Mouse (Mus musculus) spleen, postnatal 4 days (tissue): Measurements from ENCODE around the gene Txnip.

Experiments used
- DNase-seq, 2 experiments: peaks; one replicate each; pipeline ENCODE4 v3.0.0; 2022; ENCODE audit warnings: low spot score in 2 of 2

Txnip gene

DNA sequence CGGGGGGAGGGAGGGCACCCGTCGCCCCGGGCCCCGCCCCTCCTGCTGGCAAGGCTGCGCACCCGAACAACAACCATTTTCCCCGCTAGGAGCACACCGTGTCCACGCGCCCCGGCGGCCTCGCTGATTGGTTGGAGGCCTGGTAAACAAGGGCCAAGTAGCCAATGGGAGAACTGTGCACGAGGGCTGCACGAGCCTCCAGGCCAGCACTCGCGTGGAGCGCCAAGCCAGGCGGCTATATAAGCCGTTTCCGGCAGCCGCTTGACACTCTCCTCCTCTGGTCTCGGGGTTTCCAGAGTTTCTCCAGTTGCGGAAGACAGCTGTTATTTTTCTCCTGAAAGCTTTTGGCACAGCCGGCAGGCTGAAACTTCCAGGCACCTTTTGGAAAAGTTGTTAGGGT lies at the start of gene Txnip:
Txnip (plus strand) TSS at position 264 of the 400 bp plus-strand sequence.
- peak; percentile 99 to 100 for DNase-seq

DNA sequence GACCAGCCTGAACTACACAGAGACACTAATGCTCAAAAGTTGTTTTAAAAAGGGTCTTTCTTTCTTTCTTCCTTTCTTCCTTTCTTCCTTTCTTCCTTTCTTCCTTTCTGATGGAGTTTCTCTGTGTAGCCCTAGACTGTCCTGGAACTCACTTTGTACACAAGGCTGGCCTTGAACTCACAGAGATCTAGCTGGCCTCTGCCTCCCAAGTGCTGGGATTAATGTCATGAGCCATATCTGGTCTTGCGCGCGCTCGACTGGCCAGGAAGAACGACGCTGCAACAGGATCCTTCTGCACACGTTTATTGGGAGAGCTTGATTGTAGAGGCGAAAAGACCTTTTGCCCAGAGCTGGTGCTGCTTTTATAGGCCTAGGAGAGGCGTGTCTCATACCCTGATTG lies 49.8 kb upstream of the Txnip start:
- DNase-seq = peak in 1 of 2 experiments; percentile 37

DNA sequence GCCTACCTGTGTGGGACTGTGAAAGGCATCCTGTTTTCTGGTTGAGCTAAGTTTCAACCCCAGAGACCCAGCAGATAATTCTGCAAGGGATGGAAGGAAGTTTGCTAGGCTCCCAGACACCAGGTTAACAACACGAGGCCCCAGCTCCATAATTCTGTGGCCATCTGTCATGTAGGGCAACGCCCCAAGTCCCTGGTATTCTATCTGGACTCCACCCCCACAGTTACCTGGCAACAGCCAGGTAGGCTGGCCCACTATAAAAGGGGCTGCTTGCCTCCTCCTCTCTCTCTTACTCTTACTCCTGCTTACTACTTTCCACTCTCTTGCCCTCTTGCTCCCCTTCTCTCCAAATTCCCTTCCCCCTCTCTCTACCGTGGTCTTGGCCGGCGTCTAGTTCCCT lies 37.6 kb upstream of the Txnip start:
- no peak for DNase-seq

DNA sequence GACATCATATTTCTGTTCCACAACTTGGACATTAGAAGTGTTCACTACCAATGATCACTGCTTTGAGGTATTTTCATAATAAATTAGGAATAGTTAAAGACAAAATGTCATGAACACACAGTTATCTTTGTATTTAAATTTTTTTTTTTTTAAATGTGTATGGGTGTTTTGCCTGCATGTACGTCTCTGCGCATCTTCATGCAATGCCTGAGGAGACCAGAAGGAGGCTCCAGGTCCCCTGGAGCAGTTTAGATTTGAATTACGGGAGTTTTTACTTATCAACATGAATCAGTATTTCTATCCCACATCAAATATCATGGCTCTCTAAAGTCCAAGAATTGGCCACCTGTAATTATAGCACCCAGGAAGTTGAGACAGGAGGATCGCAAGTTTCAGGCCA lies 35.6 kb upstream of the Txnip start:
- DNase-seq = no peak

DNA sequence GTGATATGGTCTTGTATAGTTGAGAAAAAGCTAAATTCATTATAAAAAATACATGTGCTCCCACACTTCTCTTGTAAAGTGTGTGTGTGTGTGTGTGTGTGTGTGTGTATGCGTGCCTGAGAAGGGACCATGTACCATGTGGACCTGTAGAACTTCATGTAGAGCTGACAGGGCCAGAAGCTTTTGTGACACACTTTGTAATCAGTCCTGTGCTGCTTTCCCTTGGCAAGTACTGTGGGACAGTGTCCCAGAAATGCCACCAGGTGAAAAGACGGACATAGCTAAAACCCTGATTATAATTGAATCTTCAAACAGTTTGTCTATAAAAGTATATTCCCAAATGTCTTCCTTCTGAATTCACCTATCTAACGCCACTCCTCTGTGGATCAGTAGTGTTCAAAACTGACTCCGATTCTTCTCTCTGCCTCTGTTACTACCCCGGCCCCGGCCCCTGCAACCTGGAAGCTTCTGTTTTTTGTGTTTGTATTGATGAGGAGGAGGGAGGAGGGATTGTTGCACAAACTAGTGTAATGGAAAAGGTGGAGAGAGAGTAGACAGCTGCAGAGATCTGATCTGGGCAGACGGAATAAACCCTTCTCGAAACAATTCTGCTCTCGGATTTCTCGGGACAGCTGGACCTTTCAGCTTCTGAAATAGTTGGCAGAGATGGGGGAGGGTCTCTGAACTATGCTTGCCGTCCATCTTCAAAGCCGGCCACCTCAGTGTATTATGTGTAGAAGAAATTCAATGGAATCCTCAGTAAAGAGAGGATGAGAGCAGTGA lies 33.5 kb upstream of the Txnip start:
- DNase-seq = no peak

DNA sequence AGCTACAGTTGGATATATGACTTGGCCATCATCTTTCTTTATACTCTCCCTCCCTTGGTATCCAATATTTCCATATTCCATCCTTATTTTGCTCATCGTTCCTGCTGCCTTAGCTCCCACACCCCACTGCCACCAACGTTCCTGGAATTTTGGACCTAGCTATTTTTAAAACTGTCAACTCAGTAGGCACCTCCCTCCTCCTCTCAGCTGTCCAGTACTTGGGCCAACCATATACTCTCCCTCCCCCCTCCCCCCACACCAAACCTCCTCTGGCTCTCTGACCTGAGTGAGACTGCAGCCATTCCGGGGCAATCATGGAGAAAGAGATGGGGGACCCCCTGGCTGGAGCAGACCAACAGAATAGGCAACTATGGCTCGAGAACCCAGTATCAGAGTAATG lies 32.8 kb upstream of the Txnip start, which contains the start of gene Hfe2:
Hfe2 (plus strand) TSS at position 259 of the 400 bp plus-strand sequence.
- DNase-seq = no peak

DNA sequence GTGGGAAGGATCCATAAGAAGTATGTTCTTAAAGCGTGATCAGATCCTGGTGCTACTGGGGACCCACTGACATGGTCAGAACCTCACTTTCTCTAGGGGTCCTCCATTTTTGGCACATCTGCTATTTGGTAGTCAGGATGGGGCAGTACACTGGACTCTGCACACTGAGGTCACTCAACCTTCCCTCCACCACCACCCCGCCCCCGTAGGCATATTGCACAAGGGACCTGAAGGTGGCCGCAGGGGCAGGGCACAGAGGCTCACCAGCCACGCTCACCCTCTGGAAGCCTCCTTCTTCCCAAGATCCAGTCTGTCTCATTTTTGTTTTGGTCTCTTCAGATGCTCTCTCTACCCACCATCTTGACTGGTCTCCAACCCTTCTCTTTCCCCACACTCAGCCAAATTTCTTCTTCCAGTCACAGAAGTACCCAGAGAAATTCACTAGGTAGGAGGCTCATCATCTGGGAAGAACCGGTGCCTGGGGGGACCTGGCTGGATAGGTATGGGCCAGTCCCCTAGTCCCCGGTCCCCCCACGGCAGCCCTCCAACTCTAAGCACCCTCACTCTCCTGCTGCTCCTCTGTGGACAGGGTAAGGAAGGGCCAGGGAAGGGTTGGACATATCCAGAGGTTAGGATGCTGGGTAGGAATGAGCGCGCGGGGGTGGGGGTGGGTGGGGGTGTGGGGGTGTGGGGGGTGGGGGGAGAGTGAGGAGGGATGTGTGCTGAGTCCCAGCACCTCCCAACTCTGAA lies 31.6 kb upstream of the Txnip start:
- DNase-seq = no peak

DNA sequence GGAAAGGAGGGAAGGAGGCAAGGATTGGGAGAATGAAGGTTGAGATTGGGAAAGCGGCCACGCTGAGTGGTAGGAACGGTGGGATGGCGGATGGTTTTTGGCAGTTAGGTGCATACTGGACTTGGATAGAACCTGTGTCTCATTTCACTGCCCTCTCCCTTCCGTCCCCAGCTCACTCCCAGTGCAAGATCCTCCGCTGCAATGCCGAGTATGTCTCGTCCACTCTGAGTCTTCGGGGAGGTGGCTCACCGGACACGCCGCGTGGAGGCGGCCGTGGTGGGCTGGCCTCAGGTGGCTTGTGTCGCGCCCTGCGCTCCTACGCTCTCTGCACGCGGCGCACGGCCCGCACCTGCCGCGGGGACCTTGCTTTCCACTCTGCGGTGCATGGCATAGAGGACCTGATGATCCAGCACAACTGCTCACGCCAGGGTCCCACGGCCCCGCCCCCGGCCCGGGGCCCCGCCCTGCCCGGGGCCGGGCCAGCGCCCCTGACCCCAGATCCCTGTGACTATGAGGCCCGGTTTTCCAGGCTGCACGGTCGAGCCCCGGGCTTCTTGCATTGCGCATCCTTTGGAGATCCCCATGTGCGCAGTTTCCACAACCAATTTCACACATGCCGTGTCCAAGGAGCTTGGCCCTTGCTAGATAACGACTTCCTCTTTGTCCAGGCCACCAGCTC lies 30.8 kb upstream of the Txnip start:
- DNase-seq = no peak

DNA sequence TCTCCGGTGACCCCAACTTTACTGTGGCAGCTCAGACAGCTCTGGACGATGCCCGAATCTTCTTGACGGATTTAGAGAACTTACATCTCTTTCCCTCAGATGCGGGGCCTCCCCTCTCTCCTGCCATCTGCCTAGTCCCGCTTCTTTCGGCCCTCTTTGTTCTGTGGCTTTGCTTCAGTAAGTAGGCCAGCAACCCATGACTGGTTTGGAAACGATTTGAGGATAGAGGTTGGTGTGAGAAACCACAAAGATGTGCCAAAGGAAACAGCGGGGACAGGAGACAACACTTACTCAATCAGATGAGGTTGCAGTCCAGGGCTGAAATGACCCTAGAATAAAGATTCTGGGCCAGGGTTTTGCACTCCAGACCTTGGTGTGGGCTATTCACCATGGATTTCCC lies 29.3 kb upstream of the Txnip start:
- DNase-seq = no peak

DNA sequence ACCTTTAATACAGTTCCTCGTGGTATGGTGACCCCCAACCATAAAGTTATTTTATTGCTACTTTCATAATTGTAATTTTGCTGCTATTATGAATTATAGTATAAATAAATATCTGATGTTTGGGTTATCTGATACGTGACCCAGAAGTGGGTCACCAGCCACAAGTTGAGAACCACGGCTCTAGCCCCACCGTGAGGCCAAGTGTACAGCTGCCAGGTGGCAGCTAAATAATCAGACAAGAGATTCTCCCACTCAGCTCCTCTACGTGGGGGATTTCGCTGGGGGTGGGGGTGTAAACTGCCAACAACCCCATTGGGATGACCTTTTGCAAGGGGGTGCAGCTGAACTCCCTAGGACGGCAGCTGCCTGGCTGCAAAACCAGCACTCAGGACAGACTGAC lies 25.7 kb upstream of the Txnip start:
- DNase-seq = no peak

DNA sequence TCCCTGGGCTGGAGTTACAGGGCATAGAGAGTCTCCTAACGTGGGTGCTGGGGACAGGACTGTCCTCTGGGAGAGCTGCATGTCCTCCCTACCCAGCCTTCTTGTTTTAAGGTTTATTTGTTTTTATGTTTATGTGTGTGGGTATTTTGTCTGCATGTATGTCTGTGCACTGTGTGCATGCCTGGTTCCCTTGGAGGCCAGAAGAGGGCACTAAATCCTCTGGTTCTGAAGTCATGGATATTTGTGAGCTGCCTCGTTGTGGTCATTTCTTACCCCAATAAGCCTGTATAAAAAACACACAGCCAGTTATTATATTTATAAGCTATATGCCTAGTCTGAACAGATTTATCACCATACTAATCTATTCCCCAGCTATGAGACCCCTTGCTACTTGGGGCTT lies 23.5 kb upstream of the Txnip start:
- no peak for DNase-seq

DNA sequence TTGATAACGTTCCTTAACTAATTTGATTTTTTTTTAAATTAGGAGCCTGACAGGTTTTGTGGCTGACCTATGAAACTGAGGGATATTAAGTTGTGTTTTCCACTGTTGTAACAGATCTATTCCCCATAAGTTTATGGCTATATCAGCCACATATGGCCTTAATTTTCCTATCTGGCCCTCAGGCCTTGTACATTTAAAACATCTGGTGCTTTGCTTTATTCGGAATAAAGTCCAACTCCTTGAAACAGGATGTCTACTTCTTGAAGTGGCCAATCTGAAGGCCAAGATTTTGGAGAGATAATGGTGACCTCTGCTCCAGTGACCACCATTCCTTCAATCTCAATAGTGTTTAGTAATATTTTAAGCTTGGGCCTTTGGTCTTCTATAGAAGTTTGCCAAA lies 18.4 kb upstream of the Txnip start:
- no peak for DNase-seq

DNA sequence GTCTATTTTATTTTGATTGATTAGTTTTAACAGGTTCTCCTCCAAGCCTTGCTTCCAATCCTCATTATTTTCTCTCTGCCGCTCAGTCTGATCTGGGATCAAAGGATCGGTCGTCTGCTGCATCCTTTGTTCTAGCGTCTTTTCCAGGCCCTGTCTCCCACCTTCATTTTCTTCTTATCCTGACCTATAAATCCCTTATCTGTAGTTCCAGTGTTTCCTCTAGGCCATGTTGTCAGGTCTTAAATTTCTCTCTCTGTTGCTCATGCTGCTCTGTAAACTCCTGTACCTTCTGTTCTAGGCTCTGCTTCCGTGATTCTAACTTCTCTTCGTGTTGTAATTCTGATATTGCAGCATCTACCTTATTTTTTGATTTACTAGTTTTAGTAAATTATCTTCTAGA lies 17.0 kb upstream of the Txnip start:
- DNase-seq = no peak

DNA sequence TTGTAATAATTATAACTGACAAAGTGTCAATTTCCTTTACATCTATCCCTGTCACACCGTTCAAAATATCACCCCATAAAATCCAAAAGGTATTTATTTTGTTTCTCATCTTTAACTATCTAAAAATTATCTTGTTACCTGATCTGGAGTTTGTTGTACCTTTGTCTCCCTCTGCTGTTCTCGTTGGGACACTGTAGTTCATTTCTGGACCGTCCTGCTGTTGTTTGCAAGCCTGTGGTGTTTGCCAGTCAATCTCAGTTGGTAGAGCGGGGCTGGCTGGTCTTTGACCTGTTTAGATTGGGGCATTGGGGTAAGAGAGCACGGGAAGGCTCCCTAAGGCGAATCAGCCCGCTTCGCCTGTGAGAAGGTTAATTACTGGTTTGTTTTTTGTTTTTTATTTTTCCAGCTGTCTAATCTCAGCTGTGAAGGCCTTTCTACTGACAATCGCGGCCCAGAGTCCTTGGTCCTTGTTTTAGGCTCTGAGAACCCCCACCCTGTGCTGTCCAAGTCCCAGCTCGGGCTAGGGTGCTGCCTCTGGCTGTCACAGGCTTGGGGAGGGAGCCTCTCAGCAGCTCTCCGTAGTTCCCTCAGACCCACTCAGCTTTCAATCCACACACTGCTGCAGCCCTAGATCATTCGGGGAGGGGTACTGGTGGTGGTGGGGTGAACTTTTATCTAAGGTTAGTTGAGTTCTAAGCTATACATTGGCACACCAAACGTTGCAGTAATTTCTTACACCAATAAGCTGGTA lies 16.3 kb upstream of the Txnip start:
- DNase-seq = no peak

DNA sequence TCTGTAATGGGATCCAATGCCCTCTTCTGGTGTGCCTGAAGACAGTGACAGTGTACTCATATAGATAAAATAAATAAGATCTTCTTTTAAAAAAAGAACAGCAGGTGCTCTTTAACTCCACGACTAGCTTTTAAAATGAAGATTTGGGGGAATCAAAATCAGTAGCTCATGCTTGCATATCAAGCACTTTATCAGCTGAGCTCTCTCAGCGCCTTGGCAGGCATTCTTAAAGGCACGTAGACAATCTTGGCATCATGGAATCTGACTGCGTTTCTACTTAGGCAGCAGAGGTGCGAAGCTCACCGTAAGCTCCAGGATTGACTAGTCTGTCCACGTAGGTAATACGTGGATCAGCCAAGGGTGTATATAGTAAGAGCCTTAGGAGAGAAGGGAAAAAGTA lies 15.2 kb upstream of the Txnip start:
- DNase-seq = no peak

DNA sequence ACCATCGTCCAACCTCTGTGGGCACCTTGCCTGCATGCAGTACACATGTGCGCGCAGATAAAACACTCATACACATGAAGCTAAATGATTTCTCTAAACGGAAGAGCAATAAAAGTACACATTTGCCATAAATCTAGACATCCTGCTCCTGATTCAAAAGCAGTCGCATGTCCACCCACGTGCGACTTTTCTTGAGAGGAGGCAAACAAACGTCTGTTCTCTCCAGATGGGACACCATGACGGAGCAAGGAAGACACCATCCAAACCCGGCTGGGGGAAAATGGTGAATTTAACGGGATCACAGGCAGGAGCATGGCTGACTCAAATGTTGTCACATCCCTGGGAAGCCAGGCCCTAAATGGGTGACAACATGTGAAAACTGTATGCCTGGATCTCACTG lies 14.4 kb upstream of the Txnip start:
- DNase-seq = no peak

DNA sequence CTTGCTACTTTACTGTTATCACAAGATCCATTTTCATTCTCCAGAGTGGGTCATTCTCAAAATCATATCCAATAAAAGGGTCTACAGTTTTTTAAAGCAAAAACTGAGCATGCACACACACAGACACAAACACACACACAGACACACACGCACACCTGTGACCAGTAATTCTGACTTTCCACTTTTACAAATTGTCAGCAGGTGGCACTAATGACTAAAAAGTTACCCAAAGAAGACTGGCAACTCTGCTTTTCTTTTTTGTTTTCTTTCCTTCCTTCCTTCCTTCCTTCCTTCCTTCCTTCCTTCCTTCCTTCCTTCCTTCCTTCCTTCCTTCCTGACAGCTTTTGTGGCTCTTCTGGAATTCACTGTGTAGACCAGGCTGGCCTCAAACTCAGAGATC lies 12.2 kb upstream of the Txnip start:
- no peak for DNase-seq

DNA sequence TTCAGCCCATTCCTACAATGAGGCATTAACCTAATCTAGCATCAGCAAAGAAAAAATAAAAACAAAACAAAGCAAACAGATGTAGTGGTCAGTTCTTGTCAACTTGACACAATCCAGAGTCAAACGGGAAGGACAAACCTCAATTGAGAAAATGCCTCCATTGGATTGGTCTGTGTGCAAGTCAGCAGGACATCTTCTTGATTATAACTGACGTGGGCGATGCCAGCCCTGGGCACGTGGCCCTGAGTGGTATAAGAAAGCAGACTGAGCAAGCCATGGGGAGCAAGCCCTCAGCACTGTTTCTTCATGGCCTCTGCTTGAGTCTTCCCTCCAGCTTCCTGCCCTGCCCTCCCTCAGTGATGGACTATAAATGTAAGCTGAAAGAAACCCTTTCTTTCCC lies 10.9 kb upstream of the Txnip start:
- DNase-seq = no peak

DNA sequence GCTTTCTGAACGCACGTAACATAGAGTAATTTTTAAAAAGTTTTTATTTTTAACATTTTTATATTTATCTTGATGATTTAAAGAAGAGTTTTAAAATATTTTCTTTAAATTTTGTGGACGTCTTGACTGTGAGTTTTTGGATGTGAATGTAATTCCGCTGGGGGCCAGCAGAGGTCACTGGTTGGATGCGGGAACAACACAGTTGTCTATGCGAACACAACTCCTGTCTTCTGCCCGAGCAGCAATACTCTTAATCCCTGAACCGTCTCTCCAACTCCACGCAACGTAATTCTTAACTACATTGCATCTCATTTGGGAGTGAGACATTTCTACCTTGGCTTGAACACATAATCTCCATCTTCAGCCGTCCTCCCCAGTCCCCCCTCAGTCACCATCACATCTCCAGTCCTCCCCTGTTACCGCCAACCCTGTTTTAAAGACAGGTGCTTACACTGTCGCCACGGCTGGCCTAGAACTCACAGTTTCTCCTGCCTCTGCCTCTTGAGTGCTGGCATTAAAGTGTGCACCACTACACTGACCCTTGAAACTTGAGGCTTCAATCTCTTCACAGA lies 10.3 kb upstream of the Txnip start:
- DNase-seq = peak; percentile 75 to 91

DNA sequence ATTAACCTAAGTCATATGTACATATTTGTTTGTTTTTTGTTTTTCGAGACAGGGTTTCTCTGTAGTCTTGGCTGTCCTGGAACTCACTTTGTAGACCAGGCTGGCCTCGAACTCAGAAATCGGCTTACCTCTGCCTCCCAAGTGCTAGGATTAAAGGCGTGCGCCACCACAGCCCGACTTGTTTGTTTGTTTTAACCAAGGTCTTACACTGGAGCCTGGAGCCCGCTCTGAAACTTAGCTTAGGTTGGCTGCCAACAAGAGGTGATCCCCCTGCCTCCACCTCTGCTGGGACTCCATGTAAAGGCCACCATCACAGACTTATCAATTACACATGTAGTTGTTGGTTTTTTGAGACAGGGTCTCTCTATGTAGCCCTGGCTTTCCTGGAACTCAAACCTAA lies 8.9 kb upstream of the Txnip start:
- DNase-seq = no peak

DNA sequence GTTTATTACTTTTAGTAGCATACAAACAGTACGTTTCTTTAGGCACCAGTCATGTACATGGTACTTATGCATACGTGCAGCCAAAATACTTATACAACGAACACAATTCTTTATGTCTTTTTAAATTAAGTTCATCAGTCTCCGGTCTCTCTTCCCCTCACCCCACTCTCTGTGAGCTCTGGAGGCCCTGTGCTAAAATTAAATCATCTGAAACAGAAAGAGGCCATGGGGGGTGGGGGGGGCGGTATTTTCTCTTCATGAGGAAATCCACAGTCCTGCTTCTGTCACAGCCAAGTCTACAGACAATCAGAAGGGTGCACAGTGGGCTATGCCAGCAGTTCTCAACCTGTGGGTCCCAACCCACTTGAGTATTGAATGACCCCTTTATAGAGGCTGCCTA lies 8.4 kb upstream of the Txnip start:
- DNase-seq = no peak

DNA sequence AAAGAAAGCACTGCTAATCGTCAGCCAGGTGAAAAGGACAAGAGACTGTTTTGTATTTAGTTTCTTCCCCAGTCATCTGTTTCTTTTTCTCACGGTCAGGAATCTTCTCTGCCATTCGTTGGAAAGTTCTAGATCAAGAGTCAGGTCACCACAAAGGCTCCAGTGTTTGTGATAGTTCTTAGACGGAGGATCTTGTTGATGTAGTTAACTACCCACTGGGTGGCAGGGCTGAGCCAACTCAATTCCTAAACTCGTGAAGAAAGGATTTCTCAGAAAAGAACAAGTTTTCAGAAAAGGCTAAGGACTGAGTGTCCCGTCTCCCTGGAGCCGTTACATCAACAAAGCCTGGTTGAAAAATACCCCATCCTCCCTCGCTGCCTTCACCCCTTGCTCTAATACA lies 6.6 kb upstream of the Txnip start:
- peak in 1 of 2 experiments; percentile 40 for DNase-seq
